Mouse (Mus musculus) embryonic facial prominence, embryonic 15.5 days (tissue): ENCODE data around the gene Rnase12. TPM values are rescaled to one million over a fixed set of nuclear protein-coding genes. Genes with fewer than 3 reads are reported as not detected.
A peak's percentile ranks its signal among the peaks of the same experiment; 100 is the strongest.

ENCODE experiments used
- ATAC-seq: fragments of 200-750 bp; cut with Nextera tagmentation; 2 replicates; pipeline ENCODE4 v1.8.0; 2017; ENCODE audit warnings: low read depth, moderate TSS enrichment; ENCODE audit not compliant: insufficient number of reproducible peaks, low FRiP score, low TSS enrichment
- H3K27ac ChIP-seq: fragments of 300-500 bp; sonication (generic); replicated peaks from 2 replicates; pipeline ENCODE4 v1.5.1; 2015; ENCODE audit warnings: mild to moderate bottlenecking, inconsistent platforms
- H3K27me3 ChIP-seq: fragments of 300-500 bp; sonication (generic); 2 replicates; pipeline ENCODE4 v1.6.1; 2015; ENCODE audit warnings: inconsistent platforms
- H3K36me3 ChIP-seq: fragments of 300-500 bp; sonication (generic); 2 replicates; pipeline ENCODE4 v1.6.1; 2015; ENCODE audit warnings: mild to moderate bottlenecking, inconsistent platforms
- H3K4me1 ChIP-seq: fragments of 300-500 bp; sonication (generic); 2 replicates; pipeline ENCODE4 v1.6.1; 2015; ENCODE audit warnings: inconsistent platforms
- H3K4me2 ChIP-seq: fragments of 300-500 bp; sonication (generic); replicated peaks from 2 replicates; pipeline ENCODE4 v1.6.1; 2015; ENCODE audit warnings: mild to moderate bottlenecking, inconsistent platforms
- H3K4me3 ChIP-seq: fragments of 300-500 bp; sonication (generic); replicated peaks from 2 replicates; pipeline ENCODE4 v1.5.1; 2015; ENCODE audit warnings: mild to moderate bottlenecking, inconsistent platforms
- H3K9ac ChIP-seq: fragments of 300-500 bp; sonication (generic); 2 replicates; pipeline ENCODE4 v1.6.1; 2015; ENCODE audit warnings: inconsistent platforms
- H3K9me3 ChIP-seq: fragments of 300-500 bp; sonication (generic); replicated peaks from 2 replicates; pipeline ENCODE4 v1.6.1; 2016; ENCODE audit warnings: inconsistent platforms
- WGBS: fragments of 180-500 bp; shearing (Covaris S2); methylation state at CpG from one replicate; pipeline ENCODE4 v1.1.7; 2015; 5-methylcytosine and 5-hydroxymethylcytosine counted together
- polyA plus RNA-seq: library from polyadenylated mRNA; unstranded; fragments of >200 nt; fragmentation: Nextera tagmentation; extraction: Ambion mirVana; gene quantifications from 2 replicates; pipeline ENCODE4 v1.2.1, GENCODE M21; 2015

Gene Rnase12
- polyA plus RNA-seq, 1 experiment from 2014 or later, result 0.43 TPM

DNA sequence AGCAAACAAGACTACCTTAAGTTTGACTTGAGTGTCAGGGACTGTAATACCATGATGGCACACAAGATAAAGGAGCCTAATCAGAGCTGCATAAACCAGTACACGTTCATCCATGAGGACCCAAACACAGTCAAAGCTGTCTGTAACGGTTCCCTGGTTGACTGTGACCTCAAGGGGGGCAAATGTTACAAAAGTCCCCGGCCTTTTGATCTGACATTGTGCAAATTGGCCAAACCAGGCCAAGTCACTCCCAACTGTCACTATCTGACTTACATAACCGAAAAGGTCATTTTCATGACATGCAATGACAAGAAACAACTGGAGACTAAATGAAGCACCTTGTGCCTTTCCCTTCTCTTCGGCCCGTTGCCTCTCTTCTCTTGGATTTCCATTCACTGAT lies 47.9 kb downstream of the Rnase12 start:
- H3K4me3 ChIP-seq, result no peak overlapping the region
- 86% methylated on average over 6 of the region's 6 CpGs for WGBS
- H3K9me3 ChIP-seq, result no peaks in the 10 kb centered on the region
- no peak for ATAC-seq
- peak overlapping the region; percentile 96 for H3K27ac ChIP-seq
- H3K27me3 ChIP-seq, result no peaks in the 10 kb centered on the region
- peaks cover 28% of the 10 kb centered on the region for H3K4me1 ChIP-seq
- no peaks in the 10 kb centered on the region for H3K36me3 ChIP-seq
- no peak overlapping the region for H3K4me2 ChIP-seq
- H3K9ac ChIP-seq, result no peak overlapping the region

DNA sequence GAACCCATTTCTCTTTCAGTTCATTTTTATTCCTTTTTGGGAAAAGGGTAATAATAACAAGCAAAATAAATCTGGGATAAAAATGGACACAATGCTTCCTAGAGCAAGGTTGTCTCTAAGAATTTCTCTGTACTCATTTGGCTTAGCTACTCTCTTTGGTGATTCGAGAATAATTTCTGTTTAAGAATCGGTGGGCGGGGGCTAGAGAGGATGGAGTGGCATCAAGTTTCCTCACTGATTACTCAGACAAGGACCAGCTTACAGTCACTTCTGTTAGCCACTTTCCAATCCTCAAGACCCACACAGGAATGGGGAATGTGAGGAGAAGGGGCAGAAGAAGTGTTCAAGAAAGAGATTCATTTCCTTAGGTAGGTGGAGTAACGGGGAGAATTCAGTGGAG lies 48.7 kb downstream of the Rnase12 start:
- H3K9me3 ChIP-seq, result no peaks in the 10 kb centered on the region
- no peak overlapping the region; the same call in 1 of the 2 replicates for H3K4me2 ChIP-seq
- H3K36me3 ChIP-seq, result no peaks in the 10 kb centered on the region
- WGBS, result 56% methylated on average over 4 of the region's 4 CpGs
- no peak overlapping the region for H3K4me3 ChIP-seq
- no peaks in the 10 kb centered on the region for H3K27me3 ChIP-seq
- H3K27ac ChIP-seq, result peak overlapping the region; percentile 96
- H3K9ac ChIP-seq, result no peak overlapping the region
- no peak for ATAC-seq
- peaks cover 28% of the 10 kb centered on the region for H3K4me1 ChIP-seq

DNA sequence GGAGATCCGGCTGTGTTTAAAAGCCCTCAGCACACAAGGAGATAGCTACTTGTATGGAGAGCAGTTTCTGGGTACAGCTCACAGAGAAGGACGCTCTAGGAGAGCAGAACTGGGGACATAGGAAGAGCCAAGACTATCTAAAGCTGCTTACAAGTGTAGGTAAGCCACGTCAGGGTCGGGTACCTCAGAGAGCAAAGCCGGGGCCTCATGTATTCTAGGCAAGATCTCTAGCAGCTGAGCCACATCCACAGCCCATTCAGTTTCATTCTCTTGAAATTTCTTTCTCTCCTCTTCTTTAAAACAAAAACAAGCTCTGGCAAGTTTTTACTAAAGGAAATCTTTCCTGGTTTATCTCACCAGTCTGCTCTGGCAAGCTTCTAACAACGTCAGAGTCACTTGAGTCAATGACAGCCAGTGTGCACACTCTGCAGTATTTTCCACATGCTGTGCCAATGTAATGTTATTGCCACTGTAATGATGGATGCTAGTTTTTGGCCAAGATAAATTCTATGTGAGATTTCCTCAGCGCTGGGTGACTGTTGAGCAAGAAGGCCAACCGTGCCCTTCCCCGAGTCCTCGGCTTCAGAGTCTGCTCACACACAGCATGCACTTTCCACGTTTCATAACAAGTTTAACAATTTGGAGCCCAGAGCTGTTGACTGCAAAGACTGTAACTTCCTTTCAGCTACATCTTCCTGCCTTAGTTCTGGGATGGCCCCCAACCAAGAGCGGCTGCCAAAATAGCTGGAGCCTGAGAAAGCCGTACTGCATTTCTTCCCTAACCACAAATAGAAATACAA lies 49.3 kb downstream of the Rnase12 start:
- Histone ChIP-seq H3K9ac (no peak overlapping the region), H3K4me1 (peaks cover 28% of the 10 kb centered on the region), H3K4me3 (no peak overlapping the region), H3K9me3 (no peaks in the 10 kb centered on the region), H3K36me3 (no peaks in the 10 kb centered on the region), H3K27ac (peak overlapping the region; percentile 96), H3K4me2 (no peak overlapping the region; the same call in 1 of the 2 replicates), H3K27me3 (no peaks in the 10 kb centered on the region)
- WGBS, result 39% methylated on average over 13 of the region's 13 CpGs
- ATAC-seq, result peak; percentile 82

DNA sequence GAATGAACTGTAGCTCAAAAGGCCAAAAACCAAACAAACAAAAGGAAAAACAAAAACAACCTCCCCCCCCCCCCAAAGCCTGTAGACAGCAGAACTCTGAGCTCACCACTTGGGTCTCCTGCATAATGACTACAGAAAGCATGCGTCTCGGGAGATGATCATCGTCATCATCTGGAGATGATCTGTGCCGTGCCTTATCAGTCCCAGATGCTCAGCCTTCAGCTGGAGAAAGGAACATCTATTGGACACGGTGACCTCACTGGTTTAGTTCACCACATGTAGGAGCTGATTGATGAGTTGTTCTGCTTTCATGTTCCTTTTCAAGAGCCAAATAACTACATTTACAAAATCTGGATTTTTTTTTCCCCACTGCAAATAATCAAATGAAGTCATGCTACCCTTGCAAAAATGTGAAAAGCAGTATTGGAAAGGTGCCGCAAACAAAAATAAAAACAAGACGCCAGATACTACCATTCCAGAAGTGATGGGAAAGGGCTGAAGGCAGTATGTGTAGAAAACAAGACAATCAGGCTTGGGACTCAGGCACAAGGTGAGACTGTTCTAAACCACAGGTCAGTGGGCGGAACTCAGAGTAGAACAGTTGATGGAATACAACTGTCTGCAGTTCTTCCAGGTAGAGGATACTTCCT lies 50.2 kb downstream of the Rnase12 start, which contains the start of gene Rnase10:
Rnase10 (plus strand) TSS at position 600 of the 650 bp plus-strand sequence.
- H3K4me2 ChIP-seq, result no peak within 1 kb of the TSS; the same call in 1 of the 2 replicates
- H3K27ac ChIP-seq, result peak within 1 kb of the TSS; percentile 96

More for the DNA sequence above, 50.2 kb downstream of the Rnase12 start, which contains the start of gene Rnase10:
- no peak within 1 kb of the TSS for H3K9ac ChIP-seq
- 44% methylated on average over 8 of the region's 8 CpGs for WGBS
- H3K36me3 ChIP-seq, result no peaks in the 10 kb centered on the region
- H3K9me3 ChIP-seq, result no peaks in the 10 kb centered on the region
- H3K27me3 ChIP-seq, result no peaks in the 10 kb centered on the region
- ATAC-seq, result peak; percentile 80
- H3K4me1 ChIP-seq, result peaks cover 28% of the 10 kb centered on the region
- H3K4me3 ChIP-seq, result no peak within 1 kb of the TSS

Other genes starting within 250 kb of the Rnase12 start
- gene Ccnb1ip1, start 249.9 kb downstream of the Rnase12 start, polyA plus RNA-seq, result not detected in 2 replicates
- 58.4 and 59.3 TPM in 2 replicates for gene Parp2, start 249.8 kb downstream of the Rnase12 start, polyA plus RNA-seq
- 5.2 and 7.1 TPM in 2 replicates for gene Tep1, start 187.1 kb downstream of the Rnase12 start, polyA plus RNA-seq
- 0.24 and 0.45 TPM in 2 replicates for gene Klhl33, start 160.2 kb downstream of the Rnase12 start, polyA plus RNA-seq
- gene Osgep, start 132.8 kb downstream of the Rnase12 start, polyA plus RNA-seq, result 155 and 158 TPM in 2 replicates
- gene Apex1, start 132.7 kb downstream of the Rnase12 start, polyA plus RNA-seq, result 187 and 190 TPM in 2 replicates
- gene Pip4p1, start 126.8 kb downstream of the Rnase12 start, polyA plus RNA-seq, result 53.8 and 57.4 TPM in 2 replicates
- 55.5 and 56.7 TPM in 2 replicates for gene Pnp, start 126.6 kb downstream of the Rnase12 start, polyA plus RNA-seq
- not detected in 2 replicates for gene Gm49342, start 113.1 kb downstream of the Rnase12 start, polyA plus RNA-seq
- gene Pnp2, start 101.7 kb downstream of the Rnase12 start, polyA plus RNA-seq, result 0.25 and 0.85 TPM in 2 replicates
- 0.52 and 0.54 TPM in 2 replicates for gene Rnase10, start 49.9 kb downstream of the Rnase12 start, polyA plus RNA-seq
- gene Rnase9, start 15.8 kb downstream of the Rnase12 start, polyA plus RNA-seq, result not detected in 2 replicates
- not detected in 2 replicates for gene Rnase11, start 7.5 kb downstream of the Rnase12 start, polyA plus RNA-seq
- not detected in 2 replicates for gene Olfr750, start 16.8 kb upstream of the Rnase12 start, polyA plus RNA-seq
- 55.5 and 57.1 TPM in 2 replicates for gene Rnase4, start 33.4 kb upstream of the Rnase12 start, polyA plus RNA-seq
- 8.2 and 11.0 TPM in 2 replicates for gene Ang, start 33.5 kb upstream of the Rnase12 start, polyA plus RNA-seq
- gene Eddm3b, start 56.8 kb upstream of the Rnase12 start, polyA plus RNA-seq, result not detected in 2 replicates
- gene Rnase6, start 66.2 kb upstream of the Rnase12 start, polyA plus RNA-seq, result 0.92 and 2.0 TPM in 2 replicates
- gene Rnase1, start 89.1 kb upstream of the Rnase12 start, polyA plus RNA-seq, result 2.9 and 3.2 TPM in 2 replicates
- not detected in 2 replicates for gene Rnase2b, start 104.6 kb upstream of the Rnase12 start, polyA plus RNA-seq
- 0.19 TPM in 1 of 2 replicates, not detected in the other for gene Ang2, start 141.5 kb upstream of the Rnase12 start, polyA plus RNA-seq
- not detected in 2 replicates for gene Ear14, start 145.7 kb upstream of the Rnase12 start, polyA plus RNA-seq
- not detected in 2 replicates for gene Rnase2a, start 198.5 kb upstream of the Rnase12 start, polyA plus RNA-seq